Mouse (Mus musculus) ES-E14 (cell line): Measurements from ENCODE around the gene Akt1. TPM values are rescaled to one million over a fixed set of nuclear protein-coding genes. Genes with fewer than 3 reads are reported as not detected.
A peak's percentile ranks its signal among the peaks of the same experiment; 100 is the strongest.

Experiments used
- DNase-seq: peaks from one replicate; pipeline ENCODE4 v3.0.0-alpha.2; 2013; ENCODE audit warnings: low read depth, low spot score
- H3K27ac ChIP-seq: 2 replicates; pipeline ENCODE4 v1.5.1; 2012; ENCODE audit warnings: low read depth, mild to moderate bottlenecking, low read length, moderate library complexity, mixed read lengths; ENCODE audit not compliant: poor library complexity, insufficient read depth, severe bottlenecking
- H3K36me3 ChIP-seq: 2 replicates; pipeline ENCODE4 v1.6.1; 2012; ENCODE audit warnings: mild to moderate bottlenecking, low read length, moderate library complexity, mixed read lengths; ENCODE audit not compliant: control insufficient read depth, poor library complexity, insufficient read depth, severe bottlenecking
- H3K4me1 ChIP-seq, 2 experiments: fragments of 150-350 bp in 1 of 2; sonication (generic) in 1 of 2; 2 replicates each; pipeline ENCODE4 v1.6.1; 2012; ENCODE audit warnings: low read length in 2 of 2, mild to moderate bottlenecking in 1 of 2, mixed read lengths in 1 of 2; ENCODE audit not compliant: control insufficient read depth in 2 of 2, insufficient read depth in 2 of 2, poor library complexity in 1 of 2
- H3K4me3 ChIP-seq, 2 experiments: fragments of 150-350 bp in 1 of 2; sonication (generic) in 1 of 2; 2 replicates each; pipeline ENCODE4 v1.5.1; 2012; ENCODE audit warnings: low read length in 2 of 2, low read depth in 1 of 2, mild to moderate bottlenecking in 1 of 2, mixed read lengths in 1 of 2; ENCODE audit not compliant: insufficient read depth in 1 of 2, poor library complexity in 1 of 2, severe bottlenecking in 1 of 2
- H3K9ac ChIP-seq: 2 replicates; pipeline ENCODE4 v1.6.1; 2012; ENCODE audit warnings: low read depth, mild to moderate bottlenecking, low read length, mixed read lengths; ENCODE audit not compliant: poor library complexity, insufficient read depth, severe bottlenecking
- H3K9me3 ChIP-seq: fragments of 150-350 bp; sonication (generic); 2 replicates; pipeline ENCODE4 v1.6.1; 2012; ENCODE audit warnings: low read depth, mild to moderate bottlenecking, low read length; ENCODE audit not compliant: control insufficient read depth, insufficient read depth
- CHD2 ChIP-seq: IDR thresholded peaks from 2 replicates; pipeline ENCODE4 v1.6.1; 2014; ENCODE audit warnings: mild to moderate bottlenecking, low read depth, low read length, inconsistent platforms
- HCFC1 ChIP-seq: IDR thresholded peaks from 2 replicates; pipeline ENCODE4 v1.6.1; 2012; ENCODE audit warnings: low read length, inconsistent platforms, borderline replicate concordance; ENCODE audit not compliant: insufficient read depth
- MAFK ChIP-seq: IDR thresholded peaks from 2 replicates; pipeline ENCODE4 v1.6.1; 2014; ENCODE audit warnings: mild to moderate bottlenecking, low read depth, low read length, inconsistent platforms; ENCODE audit not compliant: insufficient read depth
- ZC3H11A ChIP-seq: IDR thresholded peaks from 2 replicates; pipeline ENCODE4 v1.6.1; 2012; ENCODE audit warnings: low read depth, mild to moderate bottlenecking, inconsistent platforms, low read length, borderline replicate concordance
- ZNF384 ChIP-seq: IDR thresholded peaks from 2 replicates; pipeline ENCODE4 v1.6.1; 2012; ENCODE audit warnings: low read depth, low read length, inconsistent platforms
- in situ Hi-C, 2 experiments: fragments of 600-800 bp; cut with MboI; formaldehyde crosslinking; loops; one replicate each; pipeline ENCODE4 v1.15.1; 2025; ENCODE audit warnings: low sequenced_read_pairs in 2 of 2, inconsistent platforms in 1 of 2; ENCODE audit not compliant: unreplicated experiment in 2 of 2
- total RNA-seq: library from RNA; depleted of rRNA; stranded (reverse); fragments of 300-350 nt; gene quantifications from 2 replicates; pipeline ENCODE4 v1.2.3, GENCODE M21; 2012

The Akt1 gene
- total RNA-seq, 1 experiment = 58.9 TPM

DNA sequence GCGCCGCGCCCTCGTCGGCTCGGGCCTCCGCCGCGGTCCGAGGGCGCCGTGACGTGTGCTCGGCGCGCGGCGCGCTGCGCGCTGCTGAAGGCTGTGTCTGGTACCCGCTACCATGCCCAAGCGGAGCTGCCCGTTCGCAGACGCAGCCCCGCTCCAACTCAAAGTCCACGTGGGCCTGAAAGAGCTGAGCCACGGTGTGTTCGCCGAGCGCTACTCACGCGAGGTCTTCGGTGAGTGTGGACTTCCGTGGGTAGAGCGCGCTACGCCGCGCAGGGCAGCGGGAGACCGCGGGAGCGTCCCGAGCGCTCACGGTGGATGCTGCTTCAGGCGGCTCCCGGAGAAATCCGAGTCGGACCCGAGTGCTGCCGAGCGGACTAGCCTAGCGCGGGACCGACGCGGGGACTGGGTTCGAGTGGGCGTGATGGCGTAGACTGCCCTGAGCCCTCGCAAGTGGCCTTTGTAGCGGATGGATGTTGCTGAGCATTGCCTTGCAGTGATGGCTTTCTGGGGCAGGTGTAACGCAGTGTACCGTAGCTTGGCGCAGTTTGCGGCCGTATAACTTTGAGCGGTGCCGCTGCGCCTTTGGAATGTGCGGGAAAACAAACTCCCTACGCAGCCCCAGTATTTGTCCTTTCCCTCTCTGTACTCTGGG is 29.7 kb downstream of the Akt1 start:
- Histone ChIP-seq H3K27ac (peak overlapping the region; percentile 58), H3K4me3 (peak overlapping the region; percentile 81 to 83), H3K36me3 (peaks cover 29% of the 10 kb centered on the region), H3K4me1 (peaks cover 0 to 13% of the 10 kb centered on the region in 2 experiments; a peak in 2 of 4 replicates), H3K9ac (peak overlapping the region; percentile 92), H3K9me3 (no peaks in the 10 kb centered on the region)
- no peak for DNase-seq
- TF ChIP-seq CHD2 (0 out of 2 replicates have a peak, but pooled peaks have one; percentile 3), MAFK (no peak)
- in situ Hi-C loops = no loop called here

DNA sequence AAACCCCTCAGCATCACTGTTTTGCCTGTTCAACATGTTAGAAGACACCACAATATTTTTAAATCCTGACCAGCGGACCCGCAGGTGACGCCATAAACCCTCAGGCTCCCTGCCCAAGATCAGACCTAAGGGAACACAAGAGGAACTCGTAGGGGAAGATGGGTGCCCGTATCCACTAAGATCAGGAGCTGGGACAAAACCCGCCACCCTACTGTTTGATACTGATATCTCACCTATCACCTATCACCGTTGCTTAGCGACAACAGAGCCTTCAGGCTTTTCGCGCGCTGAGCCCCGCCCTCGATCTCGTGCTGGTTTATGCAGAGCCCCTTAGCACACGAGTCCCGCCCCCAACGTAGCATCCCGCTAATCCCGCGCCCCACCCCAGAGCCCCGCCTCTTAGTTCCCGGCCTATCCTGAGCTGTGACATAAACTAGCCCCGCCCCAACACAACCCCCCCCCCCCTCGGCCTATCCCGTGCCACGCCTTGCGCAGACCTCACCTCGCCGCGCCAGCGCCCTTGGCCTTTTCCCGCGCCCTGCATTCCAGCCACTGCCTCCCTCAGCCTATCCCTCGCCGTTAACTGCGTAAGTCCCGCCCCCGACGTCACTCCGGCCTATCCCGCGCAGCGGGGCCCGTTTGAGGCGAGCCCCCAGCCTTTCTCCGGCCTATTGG is 30.4 kb downstream of the Akt1 start, which contains the start of gene Siva1:
Siva1 (plus strand) TSS at position 500 of the 675 bp plus-strand sequence.
- Histone ChIP-seq H3K4me1 (peaks cover 0 to 13% of the 10 kb centered on the region in 2 experiments; a peak in 2 of 4 replicates), H3K27ac (peak within 1 kb of the TSS; percentile 58), H3K4me3 (peak within 1 kb of the TSS; percentile 81 to 83), H3K9ac (peak within 1 kb of the TSS; percentile 92), H3K9me3 (no peaks in the 10 kb centered on the region), H3K36me3 (peaks cover 25% of the 10 kb centered on the region)
- DNase-seq = peak; percentile 98
- TF ChIP-seq ZNF384 (no peak), HCFC1 (0 out of 2 replicates have a peak, but pooled peaks have one; percentile 22), CHD2 (0 out of 2 replicates have a peak, but pooled peaks have one; percentile 14)
- in situ Hi-C loops = no loop called here

DNA sequence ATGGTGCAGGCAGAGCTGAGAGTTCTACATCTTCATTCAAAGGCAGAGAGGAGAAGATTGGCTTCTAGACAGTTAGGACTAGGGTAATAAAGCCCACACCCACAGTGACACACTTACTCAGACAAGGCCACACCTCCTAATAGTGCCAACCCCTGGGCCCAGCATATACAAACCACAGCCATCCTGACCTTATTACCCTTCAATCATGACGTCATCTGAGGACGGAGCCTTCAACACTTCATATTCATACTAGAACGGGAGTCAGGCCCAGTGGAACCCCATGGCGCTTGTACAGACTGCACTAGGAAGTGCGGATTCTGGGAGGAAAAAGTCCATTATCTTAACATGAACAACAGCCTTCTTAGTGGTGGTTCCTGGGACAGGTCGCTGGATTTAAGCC is 31.6 kb downstream of the Akt1 start:
- Histone ChIP-seq H3K9me3 (no peaks in the 10 kb centered on the region), H3K9ac (no peak overlapping the region), H3K27ac (no peak overlapping the region), H3K4me3 (no peak overlapping the region), H3K4me1 (peaks cover 0 to 10% of the 10 kb centered on the region in 2 experiments; a peak in 2 of 4 replicates), H3K36me3 (peaks cover 14% of the 10 kb centered on the region)
- in situ Hi-C loops = no loop called here
- TF ChIP-seq MAFK = no peak
- no peak for TF ChIP-seq HCFC1
- no peak for TF ChIP-seq CHD2
- TF ChIP-seq ZNF384 = no peak
- TF ChIP-seq ZC3H11A = no peak
- DNase-seq = no peak

DNA sequence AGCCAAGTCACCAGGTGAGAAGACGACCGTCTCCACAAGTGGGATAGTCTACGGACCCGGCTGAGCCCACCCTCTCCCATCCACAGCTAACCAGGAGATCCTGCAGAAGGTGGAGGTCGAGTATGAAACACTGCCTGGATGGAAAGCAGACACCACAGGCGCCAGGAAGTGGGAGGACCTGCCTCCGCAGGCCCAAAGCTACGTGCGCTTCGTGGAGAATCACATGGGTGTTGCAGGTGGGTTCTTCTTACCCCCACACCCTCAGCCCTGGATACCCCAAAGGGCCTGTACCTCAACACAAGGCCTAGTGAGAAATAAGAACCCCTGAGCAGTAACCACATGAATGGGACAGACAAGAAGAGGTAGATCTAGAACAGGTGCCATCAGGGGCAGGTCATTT is 35.2 kb downstream of the Akt1 start:
- H3K9ac ChIP-seq = no peak overlapping the region
- TF ChIP-seq ZC3H11A (no peak), CHD2 (no peak), HCFC1 (no peak), MAFK (no peak), ZNF384 (no peak)
- H3K36me3 ChIP-seq = no peaks in the 10 kb centered on the region
- in situ Hi-C loops = no loop called here
- no peaks in the 10 kb centered on the region for H3K4me1 ChIP-seq
- H3K4me3 ChIP-seq = no peak overlapping the region
- no peak overlapping the region for H3K27ac ChIP-seq
- H3K9me3 ChIP-seq = no peaks in the 10 kb centered on the region
- no peak for DNase-seq
